Mouse (Mus musculus) neural tube, embryonic 12.5 days (tissue): Measurements from ENCODE around the gene Greb1. TPM values are rescaled to one million over a fixed set of nuclear protein-coding genes. Genes with fewer than 3 reads are reported as not detected.
A peak's percentile ranks its signal among the peaks of the same experiment; 100 is the strongest.

Experiments used
- ATAC-seq: fragments of 200-750 bp; cut with Nextera tagmentation; 2 replicates; pipeline ENCODE4 v1.8.0; 2017; ENCODE audit warnings: low read depth, mild to moderate bottlenecking, moderate TSS enrichment, moderate library complexity; ENCODE audit not compliant: low FRiP score
- H3K27ac ChIP-seq: fragments of 300-500 bp; sonication (generic); 2 replicates; pipeline ENCODE4 v1.5.1; 2016
- H3K27me3 ChIP-seq: fragments of 300-500 bp; sonication (generic); replicated peaks from 2 replicates; pipeline ENCODE4 v1.6.1; 2016; ENCODE audit warnings: mild to moderate bottlenecking
- H3K36me3 ChIP-seq: fragments of 300-500 bp; sonication (generic); 2 replicates; pipeline ENCODE4 v1.6.1; 2016; ENCODE audit warnings: mild to moderate bottlenecking
- H3K4me1 ChIP-seq: fragments of 300-500 bp; sonication (generic); 2 replicates; pipeline ENCODE4 v1.6.1; 2016
- H3K4me2 ChIP-seq: fragments of 300-500 bp; sonication (generic); replicated peaks from 2 replicates; pipeline ENCODE4 v1.6.1; 2016; ENCODE audit warnings: mild to moderate bottlenecking
- H3K4me3 ChIP-seq: fragments of 300-500 bp; sonication (generic); 2 replicates; pipeline ENCODE4 v1.5.1; 2016
- H3K9ac ChIP-seq: fragments of 300-500 bp; sonication (generic); 2 replicates; pipeline ENCODE4 v1.6.1; 2016; ENCODE audit warnings: mild to moderate bottlenecking
- H3K9me3 ChIP-seq: fragments of 300-500 bp; sonication (generic); 2 replicates; pipeline ENCODE4 v1.6.1; 2016; ENCODE audit warnings: mild to moderate bottlenecking
- WGBS: fragments of 180-500 bp; shearing (Covaris S2); methylation state at CpG from one replicate; pipeline ENCODE4 v1.1.7; 2016; 5-methylcytosine and 5-hydroxymethylcytosine counted together
- polyA plus RNA-seq: library from polyadenylated mRNA; unstranded; fragments of >200 nt; fragmentation: Nextera tagmentation; extraction: Ambion mirVana; gene quantifications from 2 replicates; pipeline ENCODE4 v1.2.1, GENCODE M21; 2016

Gene Greb1
- 3.8 and 4.4 TPM in 2 replicates for polyA plus RNA-seq

- peak; percentile 72 for ATAC-seq
Measured at GRCm38 (mm10) chr12:16800259-16800958, at the start of gene Greb1. Gene Greb1 (minus strand): TSS chr12:16800886.

GRCm38 (mm10) chr12:16849821-16850220 lies 49.1 kb upstream of the Greb1 start:
- Histone ChIP-seq H3K4me3 (no peak overlapping the region), H3K27me3 (no peaks in the 10 kb centered on the region), H3K27ac (no peak overlapping the region), H3K4me2 (no peak overlapping the region), H3K9ac (no peak overlapping the region), H3K36me3 (no peaks in the 10 kb centered on the region), H3K4me1 (no peaks in the 10 kb centered on the region), H3K9me3 (no peaks in the 10 kb centered on the region)
- WGBS = 62% methylated on average over 2 of the region's 2 CpGs
- no peak for ATAC-seq

More at GRCm38 (mm10) chr12:16800259-16800958, at the start of gene Greb1:
- no peaks in the 10 kb centered on the region for H3K36me3 ChIP-seq
- peak within 1 kb of the TSS; percentile 80 for H3K9ac ChIP-seq
- H3K4me2 ChIP-seq = peak within 1 kb of the TSS; percentile 92
- peak within 1 kb of the TSS; percentile 64 for H3K4me3 ChIP-seq
- WGBS = under 1% methylated on average over 52 of the region's 53 CpGs
- H3K27me3 ChIP-seq = no peaks in the 10 kb centered on the region
- H3K9me3 ChIP-seq = no peaks in the 10 kb centered on the region
- peaks cover 15% of the 10 kb centered on the region for H3K4me1 ChIP-seq
- no peak within 1 kb of the TSS for H3K27ac ChIP-seq

- Histone ChIP-seq H3K4me1 (no peaks in the 10 kb centered on the region), H3K9me3 (no peaks in the 10 kb centered on the region), H3K4me3 (no peak overlapping the region), H3K27me3 (no peaks in the 10 kb centered on the region), H3K27ac (no peak overlapping the region), H3K4me2 (no peak overlapping the region), H3K36me3 (no peaks in the 10 kb centered on the region), H3K9ac (no peak overlapping the region)
- 85% methylated on average over 2 of the region's 2 CpGs for WGBS
- no peak for ATAC-seq
Measured at GRCm38 (mm10) chr12:16848501-16848900, 47.8 kb upstream of the Greb1 start.

- Histone ChIP-seq H3K9ac (no peak overlapping the region), H3K27me3 (no peaks in the 10 kb centered on the region), H3K4me3 (no peak overlapping the region), H3K36me3 (no peaks in the 10 kb centered on the region), H3K9me3 (no peaks in the 10 kb centered on the region), H3K27ac (no peak overlapping the region), H3K4me2 (no peak overlapping the region), H3K4me1 (no peaks in the 10 kb centered on the region)
- ATAC-seq = no peak
- 95% methylated on average over 4 of the region's 4 CpGs for WGBS
Measured at GRCm38 (mm10) chr12:16847204-16847792, 46.6 kb upstream of the Greb1 start.

GRCm38 (mm10) chr12:16844623-16845592 lies 44.2 kb upstream of the Greb1 start:
- Histone ChIP-seq H3K27ac (no peak overlapping the region), H3K9ac (no peak overlapping the region), H3K9me3 (0 out of 2 replicates have a peak, but pooled peaks cover 2% of the 10 kb centered on the region), H3K27me3 (no peaks in the 10 kb centered on the region), H3K36me3 (no peaks in the 10 kb centered on the region), H3K4me3 (no peak overlapping the region), H3K4me2 (no peak overlapping the region), H3K4me1 (no peaks in the 10 kb centered on the region)
- WGBS = 80% methylated on average over 14 of the region's 14 CpGs
- ATAC-seq = no peak

- H3K4me3 ChIP-seq = no peak overlapping the region
- H3K36me3 ChIP-seq = no peaks in the 10 kb centered on the region
- H3K27me3 ChIP-seq = no peaks in the 10 kb centered on the region
- H3K9ac ChIP-seq = no peak overlapping the region
- no peak overlapping the region for H3K27ac ChIP-seq
- 0 out of 2 replicates have a peak, but pooled peaks cover 5% of the 10 kb centered on the region for H3K9me3 ChIP-seq
- no peaks in the 10 kb centered on the region; the same call in 1 of the 2 replicates for H3K4me1 ChIP-seq
- 84% methylated on average over 8 of the region's 8 CpGs for WGBS
- no peak for ATAC-seq
- H3K4me2 ChIP-seq = no peak overlapping the region
Measured at GRCm38 (mm10) chr12:16840842-16841782, 40.4 kb upstream of the Greb1 start.

- no peak overlapping the region for H3K27ac ChIP-seq
- H3K4me1 ChIP-seq = no peaks in the 10 kb centered on the region; the same call in 1 of the 2 replicates
- H3K4me2 ChIP-seq = no peak overlapping the region
- H3K9ac ChIP-seq = no peak overlapping the region
- WGBS = 88% methylated on average over 4 of the region's 4 CpGs
- no peaks in the 10 kb centered on the region for H3K36me3 ChIP-seq
- ATAC-seq = no peak
- H3K4me3 ChIP-seq = no peak overlapping the region
- H3K27me3 ChIP-seq = no peaks in the 10 kb centered on the region
- H3K9me3 ChIP-seq = 0 out of 2 replicates have a peak, but pooled peaks cover 5% of the 10 kb centered on the region
Measured at GRCm38 (mm10) chr12:16837766-16838165, 37.1 kb upstream of the Greb1 start.

- H3K9me3 ChIP-seq = 0 out of 2 replicates have a peak, but pooled peaks cover 5% of the 10 kb centered on the region
- H3K36me3 ChIP-seq = no peaks in the 10 kb centered on the region
- ATAC-seq = no peak
- no peaks in the 10 kb centered on the region for H3K27me3 ChIP-seq
- H3K4me3 ChIP-seq = no peak overlapping the region
- no peaks in the 10 kb centered on the region; the same call in 1 of the 2 replicates for H3K4me1 ChIP-seq
- no peak overlapping the region for H3K9ac ChIP-seq
- WGBS = 80% methylated on average over 9 of the region's 9 CpGs
- no peak overlapping the region for H3K4me2 ChIP-seq
- H3K27ac ChIP-seq = no peak overlapping the region
Measured at GRCm38 (mm10) chr12:16836188-16836587, 35.5 kb upstream of the Greb1 start.

- ATAC-seq = no peak
- H3K9ac ChIP-seq = no peak overlapping the region
- H3K4me3 ChIP-seq = no peak overlapping the region
- H3K27ac ChIP-seq = no peak overlapping the region
- 0 out of 2 replicates have a peak, but pooled peaks cover 3% of the 10 kb centered on the region for H3K36me3 ChIP-seq
- no peaks in the 10 kb centered on the region for H3K27me3 ChIP-seq
- 75% methylated on average over 11 of the region's 11 CpGs for WGBS
- H3K4me2 ChIP-seq = no peak overlapping the region
- 0 out of 2 replicates have a peak, but pooled peaks cover under 1% of the 10 kb centered on the region for H3K9me3 ChIP-seq
- no peaks in the 10 kb centered on the region; the same call in 1 of the 2 replicates for H3K4me1 ChIP-seq
Measured at GRCm38 (mm10) chr12:16834701-16835100, 34.0 kb upstream of the Greb1 start.

- H3K4me1 ChIP-seq = no peaks in the 10 kb centered on the region; the same call in 1 of the 2 replicates
- no peak overlapping the region for H3K9ac ChIP-seq
- H3K9me3 ChIP-seq = no peaks in the 10 kb centered on the region
- no peaks in the 10 kb centered on the region for H3K27me3 ChIP-seq
- no peak overlapping the region for H3K27ac ChIP-seq
- no peak for ATAC-seq
- WGBS = 69% methylated on average over 4 of the region's 4 CpGs
- H3K4me2 ChIP-seq = no peak overlapping the region
- H3K36me3 ChIP-seq = peaks cover 28% of the 10 kb centered on the region
- H3K4me3 ChIP-seq = no peak overlapping the region
Measured at GRCm38 (mm10) chr12:16831071-16831470, 30.4 kb upstream of the Greb1 start.

GRCm38 (mm10) chr12:16829785-16830184 lies 29.1 kb upstream of the Greb1 start:
- Histone ChIP-seq H3K9me3 (no peaks in the 10 kb centered on the region), H3K27me3 (no peaks in the 10 kb centered on the region), H3K4me3 (no peak overlapping the region), H3K27ac (no peak overlapping the region), H3K36me3 (peaks cover 41% of the 10 kb centered on the region), H3K4me2 (no peak overlapping the region), H3K4me1 (no peaks in the 10 kb centered on the region), H3K9ac (no peak overlapping the region)
- ATAC-seq = no peak
- WGBS = 80% methylated on average over 2 of the region's 2 CpGs
